Mouse (Mus musculus) heart, adult 2 months (tissue): Measurements from ENCODE around the gene Ankrd11. TPM values are rescaled to one million over a fixed set of nuclear protein-coding genes. Genes with fewer than 3 reads are reported as not detected.
"Not testable (repeated sequence)": the region's sequence is repeated elsewhere in the genome, so short reads cannot be mapped to it uniquely, and the experiment has no call there.

Experiments
- DNase-seq, 2 experiments: peaks; one replicate each; pipeline ENCODE4 v3.0.0; 2021
- H3K27ac ChIP-seq: fragments of 200-600 bp; 2 replicates; pipeline ENCODE4 v1.8.1; 2022
- H3K27me3 ChIP-seq: fragments of 200-500 bp; 2 replicates; pipeline ENCODE4 v1.6.1; 2012; ENCODE audit warnings: mild to moderate bottlenecking, low read length, inconsistent platforms, mixed read lengths; ENCODE audit not compliant: control insufficient read depth, insufficient read depth
- H3K36me3 ChIP-seq: fragments of 200-500 bp; 2 replicates; pipeline ENCODE4 v1.6.1; 2012; ENCODE audit warnings: low read length, inconsistent platforms; ENCODE audit not compliant: control insufficient read depth, insufficient read depth
- H3K4me1 ChIP-seq: fragments of 200-500 bp; 2 replicates; pipeline ENCODE4 v1.6.1; 2011; ENCODE audit warnings: low read length; ENCODE audit not compliant: control insufficient read depth, insufficient read depth
- H3K4me3 ChIP-seq: fragments of 200-600 bp; 2 replicates; pipeline ENCODE4 v1.8.1; 2022
- H3K79me2 ChIP-seq: fragments of 200-500 bp; replicated peaks from 2 replicates; pipeline ENCODE4 v1.6.1; 2012; ENCODE audit warnings: mild to moderate bottlenecking, inconsistent platforms, low read length, moderate library complexity, mixed read lengths; ENCODE audit not compliant: control insufficient read depth, insufficient read depth
- H3K9ac ChIP-seq: fragments of 200-500 bp; 2 replicates; pipeline ENCODE4 v1.6.1; 2012; ENCODE audit warnings: low read depth, mild to moderate bottlenecking, control low read depth, inconsistent platforms, low read length, mixed read lengths
- CTCF ChIP-seq: fragments of 200-600 bp; IDR thresholded peaks from 2 replicates; pipeline ENCODE4 v1.8.1; 2022; ENCODE audit warnings: antibody characterized with exemption, mild to moderate bottlenecking, moderate library complexity
- EP300 ChIP-seq: fragments of 200-500 bp; IDR thresholded peaks from 2 replicates; pipeline ENCODE4 v1.6.1; 2011; ENCODE audit warnings: low read depth, low read length, control low read depth; ENCODE audit not compliant: insufficient read depth
- POLR2A ChIP-seq: fragments of 200-500 bp; IDR thresholded peaks from 2 replicates; pipeline ENCODE4 v1.6.1; 2011; ENCODE audit warnings: mild to moderate bottlenecking, low read depth, low read length, control low read depth; ENCODE audit not compliant: insufficient read depth
- WGBS: fragments of 180-500 bp; shearing (Covaris S2); methylation state at CpG from one replicate; pipeline ENCODE4 v1.1.7; 2018; 5-methylcytosine and 5-hydroxymethylcytosine counted together
- intact Hi-C: fragments of 180-260 bp; cut with DNase I; formaldehyde crosslinking; loops from one replicate; pipeline ENCODE4 v1.15.1; 2025
- polyA plus RNA-seq: library from polyadenylated mRNA; depleted of rRNA; stranded (reverse); fragments of >200 nt; gene quantifications from 2 replicates; pipeline ENCODE4 v1.2.3, GENCODE M21; 2012
- total RNA-seq, 2 experiments: library from RNA; stranded (reverse); gene quantifications; 2 replicates each; pipeline ENCODE4 v1.2.3; 2021

Gene Ankrd11
- total and polyA plus RNA-seq, 3 experiments = 34.4 to 76.3 (median 68.0) TPM

DNA sequence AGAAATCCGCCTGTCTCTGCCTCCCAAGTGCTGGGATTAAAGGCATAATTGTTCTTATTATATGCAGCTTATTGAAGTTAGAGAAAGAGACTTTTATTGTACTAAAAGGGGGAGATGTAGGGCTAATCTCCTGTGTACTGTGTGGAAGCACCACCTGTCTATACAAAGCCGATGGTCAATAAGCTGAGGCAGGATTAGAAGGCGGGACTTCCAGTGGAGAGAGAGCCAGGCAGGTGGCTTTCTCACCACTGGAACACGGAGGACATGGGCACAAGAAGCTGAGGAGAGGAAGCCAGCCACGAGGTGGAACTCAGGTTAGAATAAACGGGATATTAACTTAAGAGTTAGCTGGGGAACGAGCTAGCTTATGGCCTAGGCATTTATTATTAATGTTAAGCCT, 20.6 kb upstream of the Ankrd11 start, which contains the start of gene Spg7:
Spg7 (plus strand) TSS at position 222 of the 400 bp plus-strand sequence.
- Histone ChIP-seq H3K4me1 (peaks cover 7% of the 10 kb centered on the region), H3K27me3 (no peaks in the 10 kb centered on the region), H3K4me3 (no peak within 1 kb of the TSS), H3K27ac (no peak within 1 kb of the TSS), H3K36me3 (peaks cover 3% of the 10 kb centered on the region; the same call in 1 of the 2 replicates), H3K9ac (no peak within 1 kb of the TSS), H3K79me2 (peaks cover 2% of the 10 kb centered on the region; the same call in 1 of the 2 replicates)
- DNase-seq = no peak
- no peak for TF ChIP-seq CTCF
- no peak for TF ChIP-seq EP300
- TF ChIP-seq POLR2A = no peak
- WGBS = 73% methylated on average over 7 of the region's 7 CpGs
- intact Hi-C loops = no loop called here

DNA sequence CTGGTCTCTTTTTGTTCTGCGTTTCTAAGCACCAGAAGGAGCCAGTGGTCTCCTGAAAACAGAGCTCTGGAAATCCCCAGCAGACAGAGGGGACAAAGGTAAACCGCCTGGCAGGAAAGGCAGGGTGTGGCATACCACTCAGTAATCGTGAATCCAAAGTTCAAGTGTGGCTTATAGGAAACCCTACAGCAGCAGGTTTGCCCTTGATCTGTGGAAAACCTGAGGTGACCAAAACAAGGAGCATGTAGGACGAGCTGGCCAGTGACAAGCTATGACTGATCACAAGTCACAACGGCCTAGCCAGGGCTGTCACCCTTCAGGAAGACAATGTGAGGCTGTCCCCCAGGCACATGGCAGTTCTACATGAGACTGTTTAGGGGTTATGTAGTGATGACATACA, 9.4 kb upstream of the Ankrd11 start:
- Histone ChIP-seq H3K27ac (no peak overlapping the region), H3K27me3 (no peaks in the 10 kb centered on the region), H3K4me3 (no peak overlapping the region), H3K36me3 (no peaks in the 10 kb centered on the region), H3K4me1 (peaks cover 5% of the 10 kb centered on the region), H3K79me2 (no peaks in the 10 kb centered on the region), H3K9ac (no peak overlapping the region)
- TF ChIP-seq POLR2A = no peak
- no peak for TF ChIP-seq EP300
- no peak for TF ChIP-seq CTCF
- intact Hi-C loops = no loop called here
- 43% methylated on average over 5 of the region's 5 CpGs for WGBS
- DNase-seq = no peak

DNA sequence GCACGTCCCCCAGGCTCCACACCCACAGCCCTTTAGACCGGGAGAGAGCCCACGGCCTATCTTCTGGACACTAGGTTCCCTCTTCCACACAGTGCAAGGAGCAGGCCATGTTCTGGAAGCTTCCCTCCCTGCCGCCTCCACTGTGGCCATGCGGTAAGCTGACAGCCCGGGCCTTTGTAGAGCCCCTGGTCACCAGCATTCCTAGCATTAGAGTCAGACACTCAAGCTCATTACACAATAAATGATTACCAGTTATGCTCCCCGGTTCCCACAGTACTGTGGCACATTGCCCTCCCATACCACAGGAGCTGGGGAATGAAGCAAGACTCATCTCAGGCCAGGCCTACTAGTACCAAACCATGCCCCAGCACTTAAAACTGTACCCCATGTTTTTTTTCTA, 6.3 kb upstream of the Ankrd11 start:
- DNase-seq = no peak
- Histone ChIP-seq H3K4me3 (no peak overlapping the region), H3K9ac (no peak overlapping the region), H3K27me3 (no peaks in the 10 kb centered on the region), H3K79me2 (no peaks in the 10 kb centered on the region), H3K36me3 (peaks cover 6% of the 10 kb centered on the region; the same call in 1 of the 2 replicates), H3K4me1 (peaks cover 5% of the 10 kb centered on the region), H3K27ac (no peak overlapping the region)
- intact Hi-C loops = no loop called here
- TF ChIP-seq EP300 (no peak), POLR2A (no peak), CTCF (no peak)
- WGBS = 80% methylated on average over 7 of the region's 7 CpGs

DNA sequence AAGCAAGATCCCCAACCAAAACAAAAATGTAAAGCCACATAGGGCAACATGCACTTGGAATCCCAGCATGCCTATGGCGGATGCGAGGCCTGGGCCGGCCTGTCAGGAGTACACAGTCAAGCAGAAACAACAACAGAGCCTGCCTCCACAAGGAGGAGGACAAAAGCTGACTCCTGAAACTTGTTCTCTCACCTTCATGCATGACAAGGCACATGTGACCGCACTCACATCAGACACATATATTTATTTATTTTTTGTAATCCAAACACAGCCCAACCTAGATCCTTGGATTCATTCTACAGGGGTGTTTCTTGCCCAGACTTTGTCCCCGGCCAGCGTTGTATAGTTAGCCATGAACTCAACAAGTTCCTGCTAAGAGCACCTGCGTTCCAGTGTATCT, 5.8 kb upstream of the Ankrd11 start:
- TF ChIP-seq POLR2A (no peak), CTCF (no peak), EP300 (no peak)
- H3K9ac ChIP-seq = no peak overlapping the region
- H3K4me3 ChIP-seq = no peak overlapping the region
- H3K4me1 ChIP-seq = peaks cover 5% of the 10 kb centered on the region
- no peak for DNase-seq
- intact Hi-C loops = no loop called here
- H3K27ac ChIP-seq = no peak overlapping the region
- no peaks in the 10 kb centered on the region for H3K27me3 ChIP-seq
- H3K79me2 ChIP-seq = no peaks in the 10 kb centered on the region
- WGBS = 96% methylated on average over 7 of the region's 7 CpGs
- H3K36me3 ChIP-seq = peaks cover 8% of the 10 kb centered on the region; the same call in 1 of the 2 replicates

DNA sequence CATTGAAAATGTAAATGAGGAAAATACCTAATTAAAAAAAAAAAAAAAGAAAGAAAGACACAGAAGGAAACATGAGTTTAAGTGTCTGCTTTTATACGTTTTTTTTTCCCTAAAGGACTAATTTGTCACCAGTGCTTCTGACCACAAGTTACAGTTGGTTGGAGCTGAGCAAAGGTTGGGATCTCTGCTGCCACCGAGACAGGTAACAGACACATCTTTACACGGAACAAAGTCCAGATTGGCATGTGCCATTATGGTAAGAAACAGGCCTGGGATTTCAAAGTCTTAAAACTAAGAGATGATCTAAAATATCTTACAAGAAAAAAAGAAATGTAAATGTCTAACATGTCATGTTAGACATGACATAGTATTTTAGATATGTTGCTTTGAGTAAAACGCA, 4.6 kb upstream of the Ankrd11 start:
- H3K79me2 ChIP-seq = no peaks in the 10 kb centered on the region
- H3K4me1 ChIP-seq = peaks cover 2% of the 10 kb centered on the region; the same call in 1 of the 2 replicates
- no peaks in the 10 kb centered on the region for H3K27me3 ChIP-seq
- peaks cover 8% of the 10 kb centered on the region; the same call in 1 of the 2 replicates for H3K36me3 ChIP-seq
- no peak overlapping the region for H3K9ac ChIP-seq
- WGBS = 84% methylated on average over 4 of the region's 4 CpGs
- H3K27ac ChIP-seq = no peak overlapping the region
- TF ChIP-seq EP300 (no peak), POLR2A (no peak), CTCF (no peak)
- H3K4me3 ChIP-seq = no peak overlapping the region
- DNase-seq = no peak
- intact Hi-C loops = no loop called here

DNA sequence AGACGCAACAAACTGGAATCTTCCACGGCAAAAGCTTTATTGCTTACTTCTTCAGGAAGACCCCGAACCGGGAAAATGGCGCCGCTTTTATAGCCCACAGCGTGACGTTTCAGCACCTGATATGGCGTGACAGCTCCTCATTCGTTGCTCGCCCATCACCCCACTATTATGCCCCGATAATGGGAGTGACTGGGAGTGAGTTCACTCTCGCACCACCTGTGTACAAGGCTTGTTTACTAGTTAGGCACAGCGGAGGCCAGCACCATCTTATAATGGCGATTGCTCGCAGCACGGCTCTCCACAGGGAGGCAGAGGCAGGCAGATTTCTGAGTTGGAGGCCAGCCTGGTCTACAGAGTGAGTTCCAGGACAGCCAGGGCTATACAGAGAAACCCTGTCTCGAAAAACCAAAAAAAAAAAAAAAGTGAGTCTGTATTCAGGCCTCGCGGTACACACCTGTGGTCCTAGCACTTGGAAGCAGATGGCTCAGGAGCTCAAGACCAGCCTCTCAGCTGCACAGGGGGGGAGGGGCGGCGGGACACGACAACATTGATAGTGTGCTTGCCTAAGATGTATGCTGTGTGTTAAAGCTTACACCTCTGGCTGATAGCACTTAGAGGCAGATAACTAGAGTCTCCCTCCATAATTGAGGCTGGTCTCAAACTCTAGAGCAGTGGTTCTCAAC, 2.8 kb upstream of the Ankrd11 start:
- H3K27ac ChIP-seq, H3K9ac ChIP-seq, H3K79me2 ChIP-seq, H3K4me1 ChIP-seq, DNase-seq, H3K27me3 ChIP-seq, intact Hi-C loops, H3K4me3 ChIP-seq: not testable (repeated sequence)
- 92% methylated on average over 23 of the region's 23 CpGs for WGBS
- peaks cover 15% of the 10 kb centered on the region for H3K36me3 ChIP-seq
